Mouse (Mus musculus) retina, adult 2 months (tissue): Measurements from ENCODE around the gene Dstn.
A peak's percentile ranks its signal among the peaks of the same experiment; 100 is the strongest.

Experiments
- DNase-seq: peaks from one replicate; pipeline ENCODE4 v3.0.0-alpha.2; 2012; ENCODE audit warnings: low read depth, low spot score

The Dstn gene

DNA sequence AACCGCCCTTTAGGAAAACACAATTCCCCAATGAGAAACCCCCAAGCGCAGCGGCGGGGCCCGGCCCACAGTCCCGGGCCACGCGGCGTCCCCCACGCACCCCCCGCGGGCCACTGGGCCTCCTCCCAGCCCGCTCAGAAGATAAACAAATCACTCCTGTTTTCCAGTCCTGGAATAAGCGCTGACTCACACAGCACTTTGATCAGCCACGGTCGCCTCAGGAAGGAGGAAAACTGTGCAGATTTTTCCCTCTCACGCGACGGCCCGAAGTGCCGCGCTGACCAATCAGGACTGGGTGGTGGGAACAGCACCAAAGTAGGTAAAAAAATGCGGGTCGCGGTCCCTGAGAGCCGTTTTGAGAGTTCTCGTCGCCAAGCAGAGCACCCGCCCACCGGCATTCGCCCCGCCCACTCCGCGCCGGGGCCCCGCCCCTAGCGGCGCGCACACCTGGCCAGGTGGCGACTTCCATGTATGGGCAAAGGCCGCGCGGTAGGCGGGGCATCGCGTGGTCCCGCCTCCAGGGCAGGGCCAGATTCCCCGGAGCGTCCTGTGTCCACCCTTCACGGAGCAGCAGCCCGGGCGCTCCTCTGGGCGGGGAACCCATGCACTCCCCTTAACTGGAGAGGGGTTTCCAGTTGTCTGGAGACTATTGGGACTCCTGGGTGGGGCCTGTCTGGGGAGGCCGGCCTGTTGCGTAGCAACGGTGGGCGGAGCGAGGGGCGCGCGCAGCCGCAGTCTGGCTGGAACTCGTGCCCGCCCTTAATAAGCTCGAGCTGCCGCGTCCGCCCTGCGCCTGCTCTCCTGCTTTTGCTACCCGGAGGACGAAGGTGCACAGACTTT, at the start of gene Dstn:
TSS of gene Dstn (plus strand) at position 561 of the 840 bp plus-strand sequence.
- DNase-seq, result peak; percentile 85

DNA sequence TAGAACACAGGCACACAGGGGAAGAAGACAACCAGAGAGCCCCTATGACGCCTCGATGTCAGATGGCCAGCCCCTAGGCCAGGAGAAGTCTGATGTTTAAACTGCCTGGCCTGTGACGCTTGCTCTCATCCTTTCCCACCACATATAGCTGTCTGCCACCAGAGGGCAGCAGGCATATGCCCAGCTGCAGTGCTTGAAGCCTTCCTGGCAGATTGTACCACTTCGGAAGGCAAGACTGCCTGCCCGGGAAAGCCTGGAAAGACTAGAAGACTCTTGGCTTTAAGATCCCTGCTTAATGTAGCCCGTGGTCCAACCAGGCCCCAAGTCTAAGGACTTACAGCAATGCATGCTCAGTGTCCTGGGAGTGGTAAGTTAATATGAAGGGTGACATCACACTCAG, 47.8 kb upstream of the Dstn start:
- peak; percentile 42 for DNase-seq

GRCm38 (mm10) chr2:143870936-143871688, 44.0 kb upstream of the Dstn start:
- DNase-seq, result no peak

DNA sequence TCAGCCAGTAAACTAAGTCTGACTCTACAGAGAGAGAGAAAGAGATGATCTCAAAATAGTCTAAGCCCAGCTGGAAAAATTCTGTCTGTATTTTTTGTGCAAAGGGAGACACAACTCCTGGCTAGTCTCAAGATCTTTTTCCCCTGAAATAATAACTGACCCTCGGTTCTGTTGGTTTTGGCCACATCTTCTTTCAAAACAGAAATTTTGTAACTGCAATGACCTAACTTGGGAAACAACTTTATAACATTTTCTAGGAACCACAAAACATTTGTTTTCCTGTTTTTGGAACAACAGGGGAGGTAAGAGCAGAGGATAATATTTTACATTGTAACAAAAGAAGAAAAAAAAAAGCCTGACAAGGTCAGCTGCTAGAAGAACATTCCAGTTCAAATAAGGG, 39.1 kb upstream of the Dstn start:
- no peak for DNase-seq

GRCm38 (mm10) chr2:143876929-143877632, 38.0 kb upstream of the Dstn start:
- no peak for DNase-seq

- no peak for DNase-seq
Observed at GRCm38 (mm10) chr2:143879311-143879710, 35.8 kb upstream of the Dstn start.

GRCm38 (mm10) chr2:143882002-143882401, 33.1 kb upstream of the Dstn start:
- no peak for DNase-seq

DNA sequence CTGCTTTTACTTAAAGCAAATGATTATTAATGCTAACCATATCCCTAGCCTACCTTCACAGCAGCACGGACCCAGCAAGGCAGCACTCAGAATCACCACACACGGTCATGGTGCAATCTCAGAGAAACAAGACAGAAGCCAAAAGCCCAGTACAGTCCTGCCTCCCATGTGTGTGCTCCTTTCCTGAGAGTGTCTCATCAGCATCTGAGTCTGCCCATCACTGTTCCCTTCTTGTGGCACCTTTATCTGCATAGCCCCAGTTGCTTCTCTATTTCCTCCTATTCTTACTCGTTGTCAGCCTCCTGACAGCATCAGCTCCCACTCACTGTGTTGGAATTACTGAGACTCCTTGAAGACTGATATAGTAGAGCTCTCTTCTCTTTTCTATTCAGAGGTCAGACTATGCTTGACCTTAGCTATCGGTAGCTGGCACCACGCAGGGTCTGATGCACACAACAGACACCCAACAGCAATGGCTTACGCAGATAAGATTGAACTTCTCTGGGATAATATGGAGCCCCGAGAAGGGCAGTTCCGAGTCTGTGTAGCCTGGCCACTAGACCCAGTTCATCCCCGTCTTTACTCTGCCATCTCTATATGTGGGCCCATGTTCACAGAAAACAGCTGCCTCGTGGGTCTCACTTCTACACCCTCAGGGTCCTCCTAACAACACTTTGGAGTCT, 32.4 kb upstream of the Dstn start:
- no peak for DNase-seq

- DNase-seq, result no peak
Observed at GRCm38 (mm10) chr2:143889131-143889859, 25.8 kb upstream of the Dstn start.

- DNase-seq, result no peak
Observed at GRCm38 (mm10) chr2:143889860-143890433, 25.2 kb upstream of the Dstn start.

DNA sequence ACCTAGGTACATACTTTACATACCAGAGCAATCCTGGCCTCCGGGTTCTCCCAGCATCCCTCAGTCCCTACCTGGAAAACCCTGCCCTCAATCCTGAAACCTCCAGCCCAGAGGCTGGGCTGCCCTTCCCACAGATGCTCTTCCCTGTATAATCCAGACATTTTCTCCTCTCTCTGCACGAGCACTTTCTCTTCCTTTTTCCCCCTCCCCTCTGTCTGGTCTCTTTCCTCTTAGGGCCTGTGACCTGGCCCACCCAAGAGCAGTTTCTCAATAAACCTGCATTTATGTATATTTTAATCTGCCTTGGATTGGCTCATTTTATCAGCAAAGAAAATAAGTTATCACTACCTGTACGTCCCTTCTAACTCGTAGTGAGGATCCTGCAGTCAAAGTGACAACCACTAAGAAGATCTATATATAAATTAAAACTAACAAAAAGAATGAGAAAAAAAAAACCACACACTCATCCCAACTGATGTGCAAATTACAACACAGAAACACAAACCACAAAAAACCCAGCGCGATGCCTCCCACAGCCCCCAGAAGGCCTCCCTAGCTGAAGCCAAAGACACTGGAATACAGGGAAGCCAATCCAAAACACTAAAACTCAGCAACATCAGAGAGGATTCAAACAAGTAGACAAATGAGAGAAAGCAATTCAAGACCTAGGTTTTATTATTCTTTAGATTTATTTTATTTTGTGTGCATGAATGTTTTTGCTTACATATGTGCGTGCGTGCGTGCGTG, 23.6 kb upstream of the Dstn start:
- DNase-seq, result no peak

DNA sequence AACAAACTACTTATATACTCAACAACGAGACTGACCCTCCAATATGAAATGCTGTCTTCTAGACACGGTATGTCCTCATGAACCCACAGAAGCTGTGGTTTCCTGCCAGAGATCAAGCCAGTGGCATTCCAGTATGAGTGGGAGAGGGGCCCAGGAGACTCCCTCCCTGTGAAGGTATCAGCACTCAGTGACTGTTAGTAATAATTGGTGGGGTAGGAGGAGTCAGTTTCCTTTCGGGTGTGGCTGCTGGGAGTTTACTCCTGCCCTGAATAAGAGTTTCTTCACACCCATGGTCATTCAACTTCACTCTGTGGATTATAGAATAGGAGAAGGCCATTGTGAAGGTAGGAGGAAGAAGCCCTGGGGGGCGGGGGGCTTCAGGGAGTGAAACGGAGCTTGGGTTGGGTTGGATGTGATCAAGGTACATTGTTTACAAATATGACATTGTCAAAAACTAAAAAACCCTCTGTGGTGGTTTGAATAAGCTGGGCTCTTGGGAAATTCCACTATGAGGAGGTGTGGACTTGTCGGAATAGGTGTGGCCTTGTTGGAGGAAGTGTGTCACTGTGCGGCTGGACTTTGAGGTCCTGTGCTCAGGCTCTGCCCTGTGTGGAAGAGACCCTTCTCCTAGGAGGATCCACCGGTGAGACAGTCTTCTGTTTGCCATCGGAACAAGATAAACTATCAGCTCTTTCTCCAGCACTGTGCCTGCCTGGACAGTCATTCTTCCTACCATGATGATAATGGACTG, 15.5 kb upstream of the Dstn start:
- no peak for DNase-seq

GRCm38 (mm10) chr2:143900821-143901351, 14.2 kb upstream of the Dstn start:
- DNase-seq, result no peak

- DNase-seq, result no peak
Observed at GRCm38 (mm10) chr2:143903376-143904045, 11.6 kb upstream of the Dstn start.

- no peak for DNase-seq
Observed at GRCm38 (mm10) chr2:143904896-143905295, 10.2 kb upstream of the Dstn start.

- DNase-seq, result no peak
Observed at GRCm38 (mm10) chr2:143909230-143909629, 5.9 kb upstream of the Dstn start.

DNA sequence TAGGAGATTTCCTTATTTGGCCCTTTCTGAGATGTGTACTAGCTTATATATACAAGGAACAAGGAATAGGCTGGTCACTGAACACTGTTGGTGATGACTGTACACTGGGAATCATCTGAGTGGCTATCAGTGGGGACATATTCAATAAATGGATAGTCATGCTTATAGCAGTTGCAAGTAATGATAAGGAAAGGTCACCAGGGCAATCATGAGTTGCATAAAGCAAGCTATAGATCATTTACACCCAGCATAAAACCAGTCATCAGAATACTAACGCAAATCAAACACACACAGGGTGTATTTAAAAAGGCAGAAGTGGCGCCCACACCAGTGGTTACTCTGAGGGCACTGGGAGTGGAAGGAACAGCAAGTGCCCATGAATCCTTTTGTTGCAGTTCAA, 2.9 kb upstream of the Dstn start:
- DNase-seq, result no peak

GRCm38 (mm10) chr2:143914221-143914620, 899 bp upstream of the Dstn start:
- no peak for DNase-seq
